Mouse (Mus musculus) embryonic facial prominence, embryonic 10.5 days (tissue): Measurements from ENCODE around the gene Mcm10. TPM values are rescaled to one million over a fixed set of nuclear protein-coding genes. Genes with fewer than 3 reads are reported as not detected.

Experiments used
- DNase-seq: peaks from one replicate; pipeline ENCODE4 v3.0.0-alpha.2; 2017; ENCODE audit warnings: low spot score
- H3K27ac ChIP-seq: fragments of 300-500 bp; sonication (generic); replicated peaks from 2 replicates; pipeline ENCODE4 v1.5.1; 2016; ENCODE audit warnings: mild to moderate bottlenecking
- H3K27me3 ChIP-seq: fragments of 300-500 bp; sonication (generic); replicated peaks from 2 replicates; pipeline ENCODE4 v1.6.1; 2016; ENCODE audit warnings: low read depth, mild to moderate bottlenecking; ENCODE audit not compliant: poor library complexity, severe bottlenecking
- H3K36me3 ChIP-seq: fragments of 300-500 bp; sonication (generic); replicated peaks from 2 replicates; pipeline ENCODE4 v1.6.1; 2016; ENCODE audit warnings: mild to moderate bottlenecking, moderate library complexity
- H3K4me1 ChIP-seq: fragments of 300-500 bp; sonication (generic); 2 replicates; pipeline ENCODE4 v1.6.1; 2016
- H3K4me3 ChIP-seq: fragments of 300-500 bp; sonication (generic); 2 replicates; pipeline ENCODE4 v1.5.1; 2016; ENCODE audit warnings: mild to moderate bottlenecking, moderate library complexity
- H3K9me3 ChIP-seq: fragments of 300-500 bp; sonication (generic); 2 replicates; pipeline ENCODE4 v1.6.1; 2016; ENCODE audit warnings: mild to moderate bottlenecking
- WGBS: fragments of 180-500 bp; shearing (Covaris S2); methylation state at CpG from one replicate; pipeline ENCODE4 v1.1.7; 2016; 5-methylcytosine and 5-hydroxymethylcytosine counted together
- polyA plus RNA-seq: library from polyadenylated mRNA; unstranded; fragments of >200 nt; fragmentation: Nextera tagmentation; extraction: Ambion mirVana; gene quantifications from 2 replicates; pipeline ENCODE4 v1.2.1, GENCODE M21; 2016

Gene Mcm10
- polyA plus RNA-seq, 1 experiment from 2014 or later, result 76.4 TPM

DNA sequence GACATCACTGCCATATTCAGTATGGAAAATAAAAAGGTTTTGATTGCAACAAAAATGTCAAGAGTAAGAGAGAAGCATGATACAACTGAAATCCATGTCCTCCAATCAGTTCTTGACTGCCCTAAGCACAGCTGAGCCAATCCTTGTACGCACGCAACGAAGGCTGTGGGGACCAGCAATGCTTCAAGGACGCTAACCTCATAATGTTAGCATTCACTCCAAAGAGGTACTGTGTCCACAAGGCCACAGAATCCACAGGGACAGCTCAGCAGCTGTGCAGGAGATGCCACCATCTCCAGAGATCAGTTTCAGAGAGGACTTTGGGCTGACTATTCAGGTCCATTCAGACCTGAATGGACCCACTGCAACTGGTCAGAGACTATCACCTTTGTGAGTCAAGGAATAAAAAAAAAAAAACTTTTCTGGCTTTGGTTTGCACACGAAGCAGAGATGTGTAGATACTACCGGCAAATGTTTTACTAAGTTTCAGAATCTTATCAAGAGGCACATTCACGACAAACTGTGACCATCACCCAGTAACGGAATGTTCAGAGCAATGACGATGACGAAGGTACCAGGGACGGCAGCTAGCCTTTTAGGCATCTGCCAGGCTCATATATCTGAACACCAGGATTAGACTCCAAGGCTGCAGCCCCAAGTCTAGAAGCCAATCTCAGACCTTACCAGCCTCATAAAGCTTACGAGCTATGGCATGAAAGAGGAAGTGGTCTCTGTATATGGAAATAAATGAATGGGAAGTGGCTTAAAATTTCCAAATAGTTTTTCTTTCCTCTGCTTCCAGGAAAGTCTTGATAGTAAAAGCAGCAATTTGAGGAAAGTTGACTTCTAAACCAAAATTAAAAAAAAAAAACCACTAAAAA is 27.9 kb upstream of the Mcm10 start:
- no peak for DNase-seq
- Histone ChIP-seq H3K9me3 (no peaks in the 10 kb centered on the region), H3K36me3 (no peaks in the 10 kb centered on the region), H3K27me3 (peaks cover 11% of the 10 kb centered on the region), H3K4me1 (peaks cover 18% of the 10 kb centered on the region), H3K4me3 (no peak overlapping the region), H3K27ac (no peak overlapping the region)
- WGBS, result 91% methylated on average over 12 of the region's 12 CpGs

DNA sequence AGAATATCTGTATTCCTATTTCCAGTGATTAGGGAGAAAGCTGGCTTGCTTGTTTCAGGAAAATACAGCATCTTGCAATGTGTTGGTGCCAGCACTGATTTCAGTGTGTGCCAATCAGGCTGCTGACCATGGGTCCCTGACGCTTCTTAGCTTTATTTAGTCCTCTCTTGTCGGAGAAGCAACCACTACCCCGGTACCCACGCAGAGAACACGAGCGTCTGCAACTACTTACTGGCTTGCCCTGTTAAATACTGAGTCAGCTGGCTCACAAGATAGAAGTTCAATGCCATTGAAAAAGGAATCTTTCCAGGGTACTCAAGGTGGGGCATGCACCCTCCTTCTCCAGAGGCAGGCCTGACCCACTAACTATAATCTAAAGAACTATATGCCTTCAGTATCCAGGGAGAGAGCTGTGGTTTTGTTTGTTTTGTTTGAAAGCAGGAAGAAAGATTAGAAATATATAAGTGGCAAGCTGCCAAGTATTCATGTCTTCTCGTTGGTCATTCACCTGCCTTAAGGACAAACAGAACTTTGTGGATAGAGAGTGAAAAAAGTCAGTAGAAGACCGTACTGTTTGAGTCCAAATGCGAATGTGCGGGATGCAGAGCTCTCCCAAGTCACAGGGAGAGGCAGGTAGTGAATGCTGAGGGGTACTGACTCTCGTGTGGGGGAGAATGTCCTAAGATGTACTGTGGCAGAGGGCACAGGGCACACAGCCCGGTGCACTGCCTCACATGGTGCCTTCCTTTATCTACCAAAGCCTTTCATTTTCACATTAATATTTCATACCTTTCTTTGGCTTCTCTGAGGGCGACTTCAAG is 27.0 kb upstream of the Mcm10 start:
- Histone ChIP-seq H3K4me3 (no peak overlapping the region), H3K9me3 (no peaks in the 10 kb centered on the region), H3K27ac (no peak overlapping the region), H3K4me1 (peaks cover 8% of the 10 kb centered on the region), H3K36me3 (no peaks in the 10 kb centered on the region), H3K27me3 (peaks cover 11% of the 10 kb centered on the region)
- DNase-seq, result no peak
- 85% methylated on average over 13 of the region's 13 CpGs for WGBS

DNA sequence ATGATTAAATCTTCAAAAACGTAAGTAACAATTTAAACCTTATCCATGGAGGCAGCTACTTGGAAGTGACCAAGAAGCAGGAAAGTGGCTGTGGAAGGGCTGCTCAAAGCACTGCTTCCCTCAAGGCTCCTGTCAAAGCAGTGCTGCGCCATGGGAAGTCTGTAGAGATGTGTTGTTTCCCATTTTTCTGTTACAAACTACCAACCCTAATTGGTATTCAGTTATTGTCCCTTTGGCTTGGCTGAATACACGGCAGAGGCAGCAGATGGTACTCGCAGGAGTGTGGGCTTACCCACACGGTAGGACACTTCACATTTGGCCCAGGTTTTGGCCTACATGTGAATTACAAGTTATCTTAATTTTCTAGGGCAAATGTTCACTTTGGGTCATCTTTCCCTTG is 25.7 kb upstream of the Mcm10 start:
- 78% methylated on average over 5 of the region's 5 CpGs for WGBS
- H3K4me3 ChIP-seq, result no peak overlapping the region
- no peak overlapping the region for H3K27ac ChIP-seq
- no peaks in the 10 kb centered on the region for H3K9me3 ChIP-seq
- H3K4me1 ChIP-seq, result no peaks in the 10 kb centered on the region
- H3K36me3 ChIP-seq, result no peaks in the 10 kb centered on the region
- peaks cover 4% of the 10 kb centered on the region for H3K27me3 ChIP-seq
- no peak for DNase-seq

DNA sequence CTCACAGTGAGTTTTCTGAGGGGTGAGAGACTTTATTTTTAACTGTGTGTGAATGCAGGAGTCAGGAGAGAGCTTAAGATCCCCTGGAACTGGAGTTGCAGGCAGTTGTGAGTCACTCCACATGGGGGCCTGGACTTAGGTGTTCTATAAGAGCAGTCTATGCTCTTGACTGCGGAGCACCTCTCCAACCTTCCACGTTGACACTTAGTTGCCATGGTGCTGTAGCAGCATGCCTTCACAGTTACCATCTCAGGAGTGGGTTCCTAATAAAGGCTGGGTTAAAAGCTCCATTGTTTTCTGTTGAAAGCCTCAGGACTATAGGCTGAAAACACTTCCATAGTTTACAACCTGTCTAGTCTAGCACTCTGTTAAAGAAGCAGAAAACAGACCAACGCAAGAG is 24.8 kb upstream of the Mcm10 start:
- Histone ChIP-seq H3K4me3 (no peak overlapping the region), H3K36me3 (no peaks in the 10 kb centered on the region), H3K27ac (no peak overlapping the region), H3K9me3 (no peaks in the 10 kb centered on the region), H3K27me3 (no peaks in the 10 kb centered on the region), H3K4me1 (no peaks in the 10 kb centered on the region)
- 71% methylated on average over 3 of the region's 3 CpGs for WGBS
- DNase-seq, result no peak

DNA sequence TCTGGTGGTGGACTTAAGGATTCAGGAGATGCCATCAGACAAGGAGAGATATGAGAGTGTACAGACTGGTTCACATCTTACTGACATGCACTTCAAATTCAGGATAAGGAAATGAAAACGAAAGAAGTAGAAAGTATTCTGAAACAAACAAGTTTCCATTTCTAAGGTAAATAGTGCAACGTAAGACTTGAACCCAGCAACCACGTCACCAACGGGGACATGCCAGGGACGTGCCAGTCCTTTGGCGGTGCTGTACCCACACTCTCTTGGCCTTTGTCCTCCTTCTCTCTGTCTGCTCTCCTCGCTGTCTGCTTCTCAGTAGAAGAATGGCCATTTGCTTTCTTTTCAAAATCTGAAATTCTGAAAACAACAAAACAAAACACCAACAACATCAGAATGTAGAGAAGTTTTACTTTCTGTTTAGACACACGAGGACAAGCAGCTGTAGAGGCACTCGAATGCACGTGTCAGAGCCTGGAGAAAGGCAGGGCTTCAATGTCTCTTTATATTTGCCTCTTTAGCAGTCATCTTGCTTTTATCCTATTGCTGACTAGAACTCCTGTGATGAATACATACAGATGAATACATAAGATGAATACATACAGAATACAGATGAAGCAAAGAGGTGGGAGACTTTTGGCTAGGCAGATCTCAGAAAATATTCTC is 24.0 kb upstream of the Mcm10 start:
- WGBS, result 90% methylated on average over 10 of the region's 10 CpGs
- Histone ChIP-seq H3K4me1 (no peaks in the 10 kb centered on the region), H3K27ac (no peak overlapping the region), H3K36me3 (no peaks in the 10 kb centered on the region), H3K4me3 (no peak overlapping the region), H3K9me3 (no peaks in the 10 kb centered on the region), H3K27me3 (no peaks in the 10 kb centered on the region)
- no peak for DNase-seq

DNA sequence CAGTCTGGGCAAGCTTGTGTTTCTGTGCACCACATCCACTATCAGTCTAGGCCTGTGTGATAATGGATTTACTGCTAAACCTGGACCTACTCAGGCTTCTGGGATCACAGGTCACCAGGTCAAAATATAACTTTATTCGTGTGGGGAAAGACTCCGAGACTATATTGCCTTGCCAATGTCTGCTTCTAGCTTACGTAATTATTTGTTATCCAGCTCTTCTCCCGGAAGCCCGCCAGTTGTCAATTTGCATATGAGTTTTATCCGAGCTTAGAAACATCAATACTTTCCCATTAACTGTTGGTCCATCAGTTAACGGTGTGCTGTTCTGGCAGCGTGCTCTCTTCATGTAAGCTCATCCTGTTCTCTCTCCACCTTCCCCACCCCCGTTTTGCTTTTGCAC is 22.6 kb upstream of the Mcm10 start:
- no peak overlapping the region for H3K27ac ChIP-seq
- no peak for DNase-seq
- WGBS, result 88% methylated on average over 9 of the region's 9 CpGs

DNA sequence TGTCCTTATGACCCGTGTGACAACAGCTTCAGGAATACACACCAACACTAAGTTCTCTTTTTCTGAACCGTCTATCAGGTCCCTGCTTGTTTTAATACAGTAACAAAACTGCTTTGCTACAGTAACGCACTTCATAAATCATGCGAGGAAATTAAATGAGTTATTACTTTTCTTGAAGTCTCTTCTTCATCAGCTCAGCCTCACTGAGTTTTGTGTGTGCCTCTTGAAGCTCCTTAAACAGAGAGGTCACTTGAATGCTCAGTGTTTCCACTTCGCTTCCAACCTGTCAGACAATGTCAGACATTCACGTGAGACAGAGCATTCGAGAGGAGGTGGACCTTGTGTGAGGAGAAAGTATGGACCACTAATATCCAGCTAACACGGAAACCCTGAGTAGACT is 22.2 kb upstream of the Mcm10 start:
- H3K4me1 ChIP-seq, result no peaks in the 10 kb centered on the region
- no peaks in the 10 kb centered on the region for H3K27me3 ChIP-seq
- 86% methylated on average over 8 of the region's 8 CpGs for WGBS
- no peaks in the 10 kb centered on the region for H3K36me3 ChIP-seq
- no peak overlapping the region for H3K4me3 ChIP-seq
- H3K27ac ChIP-seq, result no peak overlapping the region
- H3K9me3 ChIP-seq, result no peaks in the 10 kb centered on the region
- DNase-seq, result no peak

More for the DNA sequence above, 22.6 kb upstream of the Mcm10 start:
- H3K27me3 ChIP-seq, result no peaks in the 10 kb centered on the region
- H3K9me3 ChIP-seq, result no peaks in the 10 kb centered on the region
- no peak overlapping the region for H3K4me3 ChIP-seq
- no peaks in the 10 kb centered on the region for H3K36me3 ChIP-seq
- no peaks in the 10 kb centered on the region for H3K4me1 ChIP-seq

DNA sequence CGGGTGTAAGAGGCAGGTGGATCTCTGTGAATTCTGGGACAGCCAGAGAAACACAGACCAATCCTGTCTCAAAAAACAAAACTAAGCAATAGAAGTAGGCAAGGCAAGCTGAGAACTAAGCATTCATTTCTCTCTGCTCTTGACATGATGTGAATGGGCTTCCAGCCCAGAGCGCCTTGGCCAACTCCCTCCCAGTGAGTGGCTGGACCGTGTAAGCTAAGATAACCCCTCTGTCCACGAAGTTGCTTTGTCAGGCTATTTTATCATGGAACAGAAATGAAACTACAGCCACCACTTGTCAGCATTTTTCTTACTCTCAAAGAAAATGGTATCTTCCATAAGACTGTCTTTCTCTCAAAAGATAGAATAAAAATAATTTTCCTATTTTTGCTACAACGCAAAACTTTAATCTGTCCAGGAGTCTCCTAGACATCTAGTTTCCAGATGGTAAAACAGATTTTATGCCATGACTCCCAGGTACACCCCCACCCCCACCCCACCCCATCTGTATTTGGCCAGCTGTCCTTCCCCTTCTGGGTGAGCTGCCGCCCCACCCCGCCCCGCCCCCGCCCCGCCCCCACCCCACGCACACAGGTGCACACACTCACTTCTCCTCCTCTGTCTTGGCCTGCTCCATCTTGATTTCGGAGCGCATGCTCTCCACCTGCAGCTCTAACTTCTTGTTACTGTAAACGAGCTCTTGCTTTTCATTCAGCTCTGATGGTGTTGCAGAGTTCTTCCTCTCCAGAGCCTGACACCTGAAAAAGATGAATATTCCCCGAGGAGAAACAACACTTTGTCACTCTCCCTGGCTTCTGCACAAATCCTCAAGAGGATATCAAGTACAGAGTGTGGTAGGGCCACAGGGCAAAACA is 21.2 kb upstream of the Mcm10 start:
- Histone ChIP-seq H3K27me3 (no peaks in the 10 kb centered on the region), H3K4me1 (no peaks in the 10 kb centered on the region), H3K9me3 (no peaks in the 10 kb centered on the region), H3K27ac (no peak overlapping the region), H3K4me3 (no peak overlapping the region), H3K36me3 (no peaks in the 10 kb centered on the region)
- WGBS, result 71% methylated on average over 15 of the region's 15 CpGs
- DNase-seq, result no peak

DNA sequence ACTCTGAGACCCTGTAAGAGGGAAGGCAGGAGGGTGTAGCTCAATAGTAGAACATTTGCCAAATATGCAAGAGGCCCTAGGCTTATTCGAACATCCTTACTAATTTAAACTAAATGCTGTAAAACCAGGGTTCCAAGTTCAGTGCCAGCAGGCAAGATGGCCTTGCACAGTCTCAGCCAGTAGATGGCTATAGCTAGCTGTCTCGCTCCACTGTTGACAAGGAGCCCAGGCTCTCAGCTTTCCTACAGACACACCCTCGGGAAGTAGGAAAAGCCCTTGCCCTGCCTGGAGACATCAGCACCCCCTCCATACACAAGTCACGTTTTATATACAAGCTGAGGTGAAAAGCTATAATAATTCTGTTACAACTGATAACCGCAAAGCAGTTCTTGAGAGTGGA is 20.1 kb upstream of the Mcm10 start:
- no peaks in the 10 kb centered on the region for H3K9me3 ChIP-seq
- H3K4me3 ChIP-seq, result no peak overlapping the region
- no peaks in the 10 kb centered on the region for H3K27me3 ChIP-seq
- no peak for DNase-seq
- no peaks in the 10 kb centered on the region for H3K36me3 ChIP-seq
- H3K4me1 ChIP-seq, result no peaks in the 10 kb centered on the region
- no peak overlapping the region for H3K27ac ChIP-seq
- WGBS, result 80% methylated on average over 5 of the region's 5 CpGs

DNA sequence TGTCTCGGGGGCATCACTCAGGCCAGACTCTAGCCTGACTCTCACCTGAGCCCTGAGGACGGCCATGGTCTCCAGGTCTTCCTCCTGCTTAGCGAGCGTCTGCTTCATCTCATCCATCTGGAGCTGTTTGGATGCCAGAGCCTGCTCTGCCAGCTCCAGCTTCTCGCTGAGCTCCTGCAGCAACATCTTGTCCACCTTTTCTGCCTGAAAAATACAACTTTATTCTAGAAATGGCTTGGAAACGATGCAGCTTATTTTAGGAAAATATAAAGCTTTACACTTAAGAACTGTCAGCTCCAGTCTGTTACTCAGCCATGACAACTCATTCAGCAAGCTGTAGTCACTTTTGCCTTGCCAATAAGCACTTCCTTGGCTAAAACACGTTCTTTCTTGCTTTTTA is 18.6 kb upstream of the Mcm10 start:
- WGBS, result 86% methylated on average over 7 of the region's 7 CpGs

DNA sequence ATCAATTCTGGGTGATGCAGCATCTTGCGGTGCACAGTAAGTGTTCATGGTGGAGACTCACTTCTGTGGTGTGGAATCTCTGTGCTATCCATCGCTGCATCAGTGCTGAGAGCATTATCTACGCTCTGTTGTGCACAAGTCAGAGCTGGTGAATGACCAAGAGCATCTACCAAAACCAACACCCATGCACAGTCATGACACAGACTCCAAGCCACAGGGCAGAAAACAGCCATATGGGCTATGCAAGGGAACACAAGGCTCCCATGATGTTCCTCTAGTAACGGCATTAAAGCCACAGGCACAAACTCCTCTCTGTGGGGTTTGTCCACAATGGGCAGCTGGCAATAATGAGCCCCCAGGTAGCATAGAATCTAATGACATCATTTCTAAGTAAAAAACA is 17.2 kb upstream of the Mcm10 start:
- H3K4me1 ChIP-seq, result peaks cover 6% of the 10 kb centered on the region; the same call in 1 of the 2 replicates
- H3K27ac ChIP-seq, result no peak overlapping the region
- DNase-seq, result no peak
- H3K36me3 ChIP-seq, result no peaks in the 10 kb centered on the region
- no peaks in the 10 kb centered on the region for H3K27me3 ChIP-seq
- WGBS, result 93% methylated on average over 4 of the region's 4 CpGs
- H3K9me3 ChIP-seq, result 0 out of 2 replicates have a peak, but pooled peaks cover 3% of the 10 kb centered on the region
- no peak overlapping the region for H3K4me3 ChIP-seq

More for the DNA sequence above, 18.6 kb upstream of the Mcm10 start:
- H3K9me3 ChIP-seq, result no peaks in the 10 kb centered on the region
- no peaks in the 10 kb centered on the region for H3K36me3 ChIP-seq
- H3K27ac ChIP-seq, result no peak overlapping the region
- no peak for DNase-seq
- H3K27me3 ChIP-seq, result no peaks in the 10 kb centered on the region
- H3K4me1 ChIP-seq, result peaks cover 4% of the 10 kb centered on the region; the same call in 1 of the 2 replicates
- no peak overlapping the region for H3K4me3 ChIP-seq

DNA sequence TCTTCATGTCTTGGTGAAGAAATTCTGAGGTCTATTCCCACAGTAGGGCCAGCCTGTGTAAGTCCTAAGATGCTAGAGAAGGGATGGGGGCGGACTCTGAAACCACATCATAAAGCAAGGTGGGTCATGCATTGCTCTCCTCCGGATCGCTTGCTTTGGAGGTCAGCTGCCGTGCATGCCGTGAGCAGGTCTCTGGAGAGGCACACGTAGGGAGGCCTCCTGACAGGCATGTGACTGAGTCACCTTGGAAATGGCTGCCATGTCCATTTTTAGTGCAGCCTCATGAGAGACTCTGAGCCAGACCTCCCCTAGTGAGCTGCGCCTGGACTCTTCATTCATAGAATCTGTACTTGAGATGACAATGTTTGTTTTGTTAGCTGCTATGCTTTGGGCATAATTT is 15.5 kb upstream of the Mcm10 start:
- H3K27me3 ChIP-seq, result no peaks in the 10 kb centered on the region
- DNase-seq, result no peak
- H3K4me3 ChIP-seq, result no peak overlapping the region
- no peak overlapping the region for H3K27ac ChIP-seq
- H3K36me3 ChIP-seq, result no peaks in the 10 kb centered on the region
- 85% methylated on average over 7 of the region's 7 CpGs for WGBS
- H3K4me1 ChIP-seq, result peaks cover 16% of the 10 kb centered on the region
- H3K9me3 ChIP-seq, result 0 out of 2 replicates have a peak, but pooled peaks cover 3% of the 10 kb centered on the region
